ENCODE assay signal across 22 mouse cellular contexts in the genomic region with DNA sequence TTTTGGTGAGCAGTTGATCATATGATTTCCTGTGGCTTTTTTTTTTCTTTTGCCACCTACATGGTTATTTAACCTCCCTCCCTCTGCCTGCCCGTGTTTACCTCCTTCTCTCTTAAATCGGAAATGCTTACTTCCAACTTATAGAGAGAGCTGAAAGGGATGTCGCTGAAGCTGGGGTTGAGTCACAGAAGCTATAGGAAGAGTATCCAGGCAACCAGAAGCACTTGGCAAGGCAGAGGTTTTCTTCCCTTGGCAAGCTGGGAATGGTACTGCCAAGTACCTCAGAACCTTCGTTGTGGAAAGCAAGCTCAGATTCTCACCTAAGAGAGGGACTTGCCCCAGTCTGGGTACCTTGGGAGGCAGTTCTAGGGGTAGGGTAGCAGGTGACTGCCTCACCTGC. TPM values are rescaled to one million over a fixed set of nuclear protein-coding genes. Genes with fewer than 3 reads are reported as not detected.
DNase-seq lines count a peak whose midpoint lies in the region; ATAC-seq and TF ChIP-seq lines count a peak whose summit lies in the region.
"Had no signal": no experiment of that assay in that cellular context is flagged by ENCODE, and none has a peak within 500 bp of the region (broad histone marks: within the 10 kb centered on the region; RNA-seq: fewer than 3 reads in every experiment).

No protein-coding gene starts in this region.

- H3K27me3 ChIP-seq in forebrain, embryonic 14.5 days (replicated peaks; ENCODE audit: control insufficient read depth, insufficient read depth, low read length): peaks cover 38% of the 10 kb centered on the region
- peaks cover 48% of the 10 kb centered on the region for H3K27me3 ChIP-seq in forebrain, embryonic 13.5 days
- peaks cover 50% of the 10 kb centered on the region for H3K27me3 ChIP-seq in heart, embryonic 10.5 days (ENCODE audit: insufficient read depth, poor library complexity, severe bottlenecking)

- TF ChIP-seq CTCF in left cerebral cortex, adult 2 months (IDR thresholded peaks at IDR 0.05): no peak

- H3K4me2 ChIP-seq in forebrain, embryonic 14.5 days (ENCODE audit: low read length): no peak overlapping the region
- H3K4me2 ChIP-seq in forebrain, embryonic 13.5 days: no peak overlapping the region
- H3K4me2 ChIP-seq: embryonic facial prominence, embryonic 15.5 days; forebrain, embryonic 12.5 days; heart, embryonic 13.5 days; hindbrain, embryonic 13.5 days had no signal

- intact Hi-C loops in heart, postnatal 36 days (cut with DNase I): no loop called here
- intact Hi-C loops in left cerebral cortex, adult 2 months (cut with DNase I): loop anchor here (1.0 kb wide), 1 partner anchor 24 kb away; no protein-coding TSS in a partner anchor
- intact Hi-C loops in left cerebral cortex, postnatal 10 days (cut with DNase I): no loop called here

- DNase-seq in forebrain, embryonic 14.5 days (ENCODE audit: low spot score): peak; percentile 23
- DNase-seq in heart, embryonic 10.5 days (ENCODE audit: low spot score): peak; percentile 30
- no peak for DNase-seq in heart, postnatal 36 days
- DNase-seq in left cerebral cortex, adult 2 months (ENCODE audit: extremely low spot score in 1 of 2, low spot score in 2 of 2): no peak
- DNase-seq in left cerebral cortex, postnatal 10 days (ENCODE audit: extremely low spot score in 1 of 2, low spot score in 2 of 2): no peak
- peak; percentile 49 to 63 for DNase-seq in right cerebral cortex, adult 2 months (ENCODE audit: low spot score in 2 of 2)
- no peak for DNase-seq in right cerebral cortex, postnatal 14 days
- DNase-seq: adrenal gland, adult 8-10 months; adrenal gland, postnatal 36 days; B cell, adult 2 months; cerebellum, adult 11 months; cerebellum, adult 8-10 months; cerebellum, postnatal 14 days; embryo, embryonic 11 days; gastrocnemius, postnatal 14 days had no signal

- no peak overlapping the region for H3K4me3 ChIP-seq in forebrain, embryonic 14.5 days (ENCODE audit: low read depth, low read length)
- H3K4me3 ChIP-seq in forebrain, embryonic 13.5 days: no peak overlapping the region
- no peak overlapping the region for H3K4me3 ChIP-seq in heart, embryonic 10.5 days
- H3K4me3 ChIP-seq in left cerebral cortex, adult 2 months: no peak overlapping the region
- H3K4me3 ChIP-seq: embryonic facial prominence, embryonic 15.5 days; forebrain, embryonic 12.5 days; heart, embryonic 13.5 days; hindbrain, embryonic 13.5 days had no signal

- ATAC-seq in forebrain, embryonic 14.5 days: no peak
- ATAC-seq in forebrain, embryonic 13.5 days: no peak
- ATAC-seq: CD4-positive, CD25-positive, alpha-beta regulatory T cell, adult 4 months had no signal

- WGBS in forebrain, embryonic 14.5 days: 70% methylated on average over 4 of the region's 4 CpGs
- 74% methylated on average over 4 of the region's 4 CpGs for WGBS in forebrain, embryonic 13.5 days
- 64% methylated on average over 4 of the region's 4 CpGs for WGBS in heart, embryonic 10.5 days

- no peak overlapping the region for H3K9ac ChIP-seq in forebrain, embryonic 14.5 days (ENCODE audit: low read length)
- no peak overlapping the region for H3K9ac ChIP-seq in forebrain, embryonic 13.5 days
- H3K9ac ChIP-seq: embryonic facial prominence, embryonic 15.5 days; forebrain, embryonic 12.5 days; heart, embryonic 13.5 days; hindbrain, embryonic 13.5 days had no signal

- no peaks in the 10 kb centered on the region; the same call in 1 of the 2 replicates for H3K4me1 ChIP-seq in forebrain, embryonic 14.5 days (ENCODE audit: control insufficient read depth, insufficient read depth, low read length)
- peaks cover 11% of the 10 kb centered on the region; the same call in 1 of the 2 replicates for H3K4me1 ChIP-seq in forebrain, embryonic 13.5 days
- peaks cover 9% of the 10 kb centered on the region; the same call in 1 of the 2 replicates for H3K4me1 ChIP-seq in heart, embryonic 10.5 days

- no peaks in the 10 kb centered on the region for H3K9me3 ChIP-seq in forebrain, embryonic 14.5 days (replicated peaks; ENCODE audit: control insufficient read depth, low read length)
- no peaks in the 10 kb centered on the region for H3K9me3 ChIP-seq in forebrain, embryonic 13.5 days (replicated peaks)
- H3K9me3 ChIP-seq in heart, embryonic 10.5 days: no peaks in the 10 kb centered on the region
- H3K9me3 ChIP-seq: embryonic facial prominence, embryonic 15.5 days; forebrain, embryonic 12.5 days; heart, embryonic 13.5 days; hindbrain, embryonic 13.5 days had no signal

- no peak overlapping the region for H3K27ac ChIP-seq in forebrain, embryonic 14.5 days (ENCODE audit: low read depth, low read length)
- no peak overlapping the region for H3K27ac ChIP-seq in forebrain, embryonic 13.5 days
- H3K27ac ChIP-seq in heart, embryonic 10.5 days: no peak overlapping the region
- peak overlapping the region; percentile 55 for H3K27ac ChIP-seq in left cerebral cortex, adult 2 months
- H3K27ac ChIP-seq: embryonic facial prominence, embryonic 15.5 days; forebrain, embryonic 12.5 days; heart, embryonic 13.5 days; hindbrain, embryonic 13.5 days had no signal

- no peaks in the 10 kb centered on the region for H3K36me3 ChIP-seq in forebrain, embryonic 14.5 days (ENCODE audit: control insufficient read depth, insufficient read depth, low read length)
- no peaks in the 10 kb centered on the region for H3K36me3 ChIP-seq in forebrain, embryonic 13.5 days (ENCODE audit: poor library complexity, severe bottlenecking)
- no peaks in the 10 kb centered on the region for H3K36me3 ChIP-seq in heart, embryonic 10.5 days
- H3K36me3 ChIP-seq: embryonic facial prominence, embryonic 15.5 days; forebrain, embryonic 12.5 days; G1E; heart, embryonic 13.5 days; hindbrain, embryonic 13.5 days had no signal

RNA-seq across cellular contexts. Expression of a gene that starts 3.2 kb away (rescaled TPM):
- 3.9 and 4.0 TPM in 2 replicates for polyA plus RNA-seq in forebrain, embryonic 14.5 days (2014; fragmentation: Nextera tagmentation; extraction: Ambion mirVana)
- polyA plus RNA-seq in forebrain, embryonic 13.5 days (2015; fragmentation: Nextera tagmentation; extraction: Ambion mirVana): 2.0 and 2.3 TPM in 2 replicates
- 0.42 and 0.64 TPM in 2 replicates for polyA plus RNA-seq in heart, embryonic 10.5 days (2016; fragmentation: Nextera tagmentation; extraction: Ambion mirVana)
- 10 to 100 TPM; 11.7 to 17.7 TPM for total RNA-seq in heart, postnatal 36 days (2021)
- total RNA-seq in left cerebral cortex, adult 2 months (2021): 10 to 100 TPM; 93.3 to 95.7 TPM
- 10 to 100 TPM; 56.0 to 56.2 TPM for total RNA-seq in left cerebral cortex, postnatal 10 days (2021)
- total RNA-seq: G1E had no signal
- polyA plus RNA-seq: CD4-positive, CD25-positive, alpha-beta regulatory T cell, adult 4 months; G1E had no signal

Comparison
In these comparisons a context has a peak if more than half of its experiments do, and no peak if none do; other contexts are left out.
1. DNase-seq: peak in forebrain, embryonic 14.5 days (single experiment), heart, embryonic 10.5 days (single experiment) and right cerebral cortex, adult 2 months (2 of 2); none in heart, postnatal 36 days (0 of 2), left cerebral cortex, adult 2 months (0 of 2), left cerebral cortex, postnatal 10 days (0 of 2) and right cerebral cortex, postnatal 14 days (single experiment).